Mouse (Mus musculus) liver, postnatal 0 days (tissue): ENCODE data around the gene Zfand6.

Experiments
- CTCF ChIP-seq: sonication (generic); IDR thresholded peaks from 2 replicates; pipeline ENCODE4 v1.5.1; 2016; ENCODE audit warnings: antibody characterized with exemption, low read depth
- EP300 ChIP-seq: IDR thresholded peaks from 2 replicates; pipeline ENCODE4 v1.6.1; 2016; ENCODE audit warnings: antibody characterized with exemption, low read depth, mild to moderate bottlenecking

- TF ChIP-seq CTCF (no peak), EP300 (no peak)
Measured at GRCm38 (mm10) chr7:84680092-84680491, 9.7 kb downstream of the Zfand6 start.
